Mouse (Mus musculus) liver, adult 2 months (tissue): ENCODE measurements around the gene Glud1.

Source experiments
- CTCF ChIP-seq: fragments of 200-500 bp; IDR thresholded peaks from 2 replicates; pipeline ENCODE4 v1.5.1; 2011; ENCODE audit warnings: low read depth, low read length, control low read depth
- POLR2A ChIP-seq: fragments of 200-500 bp; IDR thresholded peaks from 2 replicates; pipeline ENCODE4 v1.6.1; 2011; ENCODE audit warnings: low read length, control low read depth; ENCODE audit not compliant: insufficient read depth; ENCODE audit errors: extremely low read depth

- TF ChIP-seq CTCF (no peak), POLR2A (no peak)
Measured at GRCm38 (mm10) chr14:34331886-34332285, 21.4 kb downstream of the Glud1 start.
